Mouse (Mus musculus): Measurements from ENCODE around the gene Exo5. TPM values are rescaled to one million over a fixed set of nuclear protein-coding genes. Genes with fewer than 3 reads are reported as not detected.

Gene Exo5
- polyA plus RNA-seq (2015; fragmentation: Nextera tagmentation; extraction: Ambion mirVana) = 12.6 and 13.1 TPM in 2 replicates

DNA sequence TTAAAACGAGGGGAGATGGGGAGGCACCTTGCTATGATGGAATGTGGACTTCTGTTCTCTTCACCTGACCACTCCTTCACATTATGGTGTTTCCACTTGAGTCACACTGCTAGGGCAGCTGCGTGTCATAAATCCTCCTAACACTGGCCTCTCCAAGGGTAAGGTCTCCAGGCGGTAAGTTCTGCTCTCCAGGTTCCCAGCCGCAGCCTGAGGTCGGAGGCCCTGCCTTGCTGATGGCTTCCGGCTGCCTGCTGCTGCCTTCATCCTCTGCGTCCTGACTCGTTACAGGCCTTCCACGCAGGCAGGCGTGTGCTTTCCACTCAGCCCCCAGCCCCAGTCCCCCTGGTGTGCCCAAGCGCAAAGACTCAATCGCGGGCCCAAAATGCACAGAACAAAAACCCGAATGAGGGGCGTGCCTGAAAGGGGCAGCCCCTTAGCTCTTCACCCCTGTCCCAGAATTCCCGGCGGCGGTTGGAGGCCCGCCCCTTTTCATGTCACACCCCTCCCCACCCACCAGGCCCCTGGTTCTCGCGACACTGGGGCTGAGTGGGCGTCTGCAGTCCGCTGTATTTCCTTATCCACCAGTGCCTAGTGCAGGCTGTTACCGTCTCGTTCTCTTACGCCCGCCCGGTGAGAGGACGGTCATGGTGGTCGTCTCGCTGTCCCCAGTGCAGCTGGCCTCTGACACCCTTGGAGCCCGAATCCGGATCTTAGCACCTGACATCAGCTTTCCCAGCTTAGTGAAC, at the start of gene Exo5:
Gene Exo5 (minus strand): TSS at position 464 of the 746 bp plus-strand sequence.
- Histone ChIP-seq H3K27ac (ENCODE audit: low read length) (peak within 1 kb of the TSS; percentile 93), H3K4me3 (ENCODE audit: low read depth, low read length) (peak within 1 kb of the TSS; percentile 50), H3K36me3 (ENCODE audit: insufficient read depth, low read length) (0 out of 2 replicates have a peak, but pooled peaks cover 3% of the 10 kb centered on the region), H3K9me3 (ENCODE audit: low read length) (no peaks in the 10 kb centered on the region), H3K27me3 (replicated peaks; ENCODE audit: insufficient read depth, low read length) (no peaks in the 10 kb centered on the region), H3K9ac (replicated peaks; ENCODE audit: low read depth) (peak within 1 kb of the TSS; percentile 72), H3K4me1 (ENCODE audit: insufficient read depth, low read depth, low read length) (peaks cover 3% of the 10 kb centered on the region; the same call in 1 of the 2 replicates), H3K4me2 (replicated peaks; ENCODE audit: low read depth, low read length) (peak within 1 kb of the TSS; percentile 57)
- ATAC-seq = peak; percentile 100
- under 1% methylated on average over 33 of the region's 33 CpGs for WGBS
- peak; percentile 96 for DNase-seq (ENCODE audit: low spot score)
- TF ChIP-seq CTCF (IDR thresholded peaks at IDR 0.05) (no peak), EP300 (IDR thresholded peaks at IDR 0.05) (peak; percentile 82)

- H3K27ac ChIP-seq (ENCODE audit: low read length) = no peak overlapping the region
- no peak overlapping the region for H3K4me3 ChIP-seq (ENCODE audit: low read depth, low read length)
- ATAC-seq (no peak), DNase-seq (ENCODE audit: low spot score) (no peak)
- H3K9me3 ChIP-seq (ENCODE audit: low read length) = no peaks in the 10 kb centered on the region
- peaks cover 24% of the 10 kb centered on the region; the same call in 1 of the 2 replicates for H3K36me3 ChIP-seq (ENCODE audit: insufficient read depth, low read length)
- H3K4me1 ChIP-seq (ENCODE audit: insufficient read depth, low read depth, low read length) = no peaks in the 10 kb centered on the region
- no peak overlapping the region for H3K4me2 ChIP-seq (replicated peaks; ENCODE audit: low read depth, low read length)
- TF ChIP-seq EP300 (IDR thresholded peaks at IDR 0.05) (no peak), CTCF (IDR thresholded peaks at IDR 0.05) (no peak)
- 86% methylated on average over 8 of the region's 8 CpGs for WGBS
- H3K9ac ChIP-seq (replicated peaks; ENCODE audit: low read depth) = no peak overlapping the region
- no peaks in the 10 kb centered on the region for H3K27me3 ChIP-seq (replicated peaks; ENCODE audit: insufficient read depth, low read length)
Measured at GRCm38 (mm10) chr4:120971842-120972241, 47.0 kb upstream of the Exo5 start.

DNA sequence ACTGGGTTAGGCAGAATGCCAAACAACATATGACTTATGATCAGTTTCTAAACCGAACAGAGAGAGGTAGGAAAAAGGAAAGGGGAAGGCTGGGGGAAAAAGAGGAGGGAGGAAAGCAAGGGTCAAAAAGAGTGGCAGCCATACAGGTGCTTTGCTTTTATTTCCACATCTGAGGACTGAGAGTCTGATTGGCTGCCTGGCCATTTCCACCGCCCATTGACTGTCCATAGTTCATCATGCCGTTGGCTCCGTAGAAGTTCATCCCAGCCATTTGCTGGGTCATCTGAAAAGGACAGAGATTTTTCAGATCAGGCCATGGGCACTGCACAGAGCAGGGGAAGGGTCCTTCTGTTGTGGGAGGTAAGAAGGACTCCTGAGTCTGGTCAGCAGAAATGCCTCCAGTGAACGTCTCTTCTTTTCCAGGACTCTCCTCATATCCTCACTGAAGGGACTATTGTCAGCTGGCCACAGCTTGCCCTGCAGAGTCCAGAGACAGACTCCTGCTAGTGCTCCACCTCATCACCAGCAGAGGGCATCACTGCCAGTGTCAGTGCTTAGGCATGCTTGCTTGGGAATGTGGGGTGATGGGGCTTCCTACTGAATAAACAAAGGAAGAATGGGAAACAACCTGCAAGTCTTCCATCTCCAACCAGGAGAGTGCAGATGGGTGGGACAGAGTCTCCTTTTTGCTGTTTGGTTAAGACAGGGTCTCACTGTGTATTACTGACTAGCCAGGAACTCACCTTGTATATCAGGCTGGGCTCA, 44.7 kb upstream of the Exo5 start:
- Histone ChIP-seq H3K4me2 (replicated peaks; ENCODE audit: low read depth, low read length) (no peak overlapping the region), H3K4me3 (ENCODE audit: low read depth, low read length) (no peak overlapping the region), H3K36me3 (ENCODE audit: insufficient read depth, low read length) (peaks cover 24% of the 10 kb centered on the region; the same call in 1 of the 2 replicates), H3K27ac (ENCODE audit: low read length) (no peak overlapping the region), H3K9ac (replicated peaks; ENCODE audit: low read depth) (no peak overlapping the region), H3K27me3 (replicated peaks; ENCODE audit: insufficient read depth, low read length) (no peaks in the 10 kb centered on the region), H3K4me1 (ENCODE audit: insufficient read depth, low read depth, low read length) (no peaks in the 10 kb centered on the region), H3K9me3 (ENCODE audit: low read length) (no peaks in the 10 kb centered on the region)
- WGBS = 73% methylated on average over 5 of the region's 5 CpGs
- TF ChIP-seq CTCF (IDR thresholded peaks at IDR 0.05) (peak; percentile 67), EP300 (IDR thresholded peaks at IDR 0.05) (no peak)
- ATAC-seq (no peak), DNase-seq (ENCODE audit: low spot score) (no peak)

GRCm38 (mm10) chr4:120968486-120968885, 43.7 kb upstream of the Exo5 start:
- Histone ChIP-seq H3K4me2 (replicated peaks; ENCODE audit: low read depth, low read length) (no peak overlapping the region), H3K9me3 (ENCODE audit: low read length) (no peaks in the 10 kb centered on the region), H3K4me1 (ENCODE audit: insufficient read depth, low read depth, low read length) (no peaks in the 10 kb centered on the region), H3K36me3 (ENCODE audit: insufficient read depth, low read length) (peaks cover 19% of the 10 kb centered on the region; the same call in 1 of the 2 replicates), H3K9ac (replicated peaks; ENCODE audit: low read depth) (no peak overlapping the region), H3K27ac (ENCODE audit: low read length) (no peak overlapping the region), H3K4me3 (ENCODE audit: low read depth, low read length) (no peak overlapping the region), H3K27me3 (replicated peaks; ENCODE audit: insufficient read depth, low read length) (no peaks in the 10 kb centered on the region)
- no peak for TF ChIP-seq EP300 (IDR thresholded peaks at IDR 0.05)
- TF ChIP-seq CTCF (IDR thresholded peaks at IDR 0.05) = no peak
- DNase-seq (ENCODE audit: low spot score) = no peak
- WGBS = 90% methylated on average over 9 of the region's 9 CpGs
- ATAC-seq = no peak

GRCm38 (mm10) chr4:120955586-120955985, 30.8 kb upstream of the Exo5 start:
- no peak overlapping the region for H3K9ac ChIP-seq (replicated peaks; ENCODE audit: low read depth)
- H3K4me1 ChIP-seq (ENCODE audit: insufficient read depth, low read depth, low read length) = no peaks in the 10 kb centered on the region
- no peak for TF ChIP-seq EP300 (IDR thresholded peaks at IDR 0.05)
- TF ChIP-seq CTCF (IDR thresholded peaks at IDR 0.05) = no peak
- H3K4me2 ChIP-seq (replicated peaks; ENCODE audit: low read depth, low read length) = no peak overlapping the region
- no peak for ATAC-seq
- no peak for DNase-seq (ENCODE audit: low spot score)
- H3K4me3 ChIP-seq (ENCODE audit: low read depth, low read length) = no peak overlapping the region
- no peaks in the 10 kb centered on the region for H3K36me3 ChIP-seq (ENCODE audit: insufficient read depth, low read length)
- 93% methylated on average over 1 of the region's 1 CpGs for WGBS
- H3K9me3 ChIP-seq (ENCODE audit: low read length) = no peaks in the 10 kb centered on the region
- H3K27me3 ChIP-seq (replicated peaks; ENCODE audit: insufficient read depth, low read length) = no peaks in the 10 kb centered on the region
- no peak overlapping the region for H3K27ac ChIP-seq (ENCODE audit: low read length)

GRCm38 (mm10) chr4:120953667-120954066, 28.9 kb upstream of the Exo5 start:
- TF ChIP-seq CTCF (IDR thresholded peaks at IDR 0.05) = no peak
- H3K27me3 ChIP-seq (replicated peaks; ENCODE audit: insufficient read depth, low read length) = no peaks in the 10 kb centered on the region
- no peaks in the 10 kb centered on the region for H3K4me1 ChIP-seq (ENCODE audit: insufficient read depth, low read depth, low read length)
- 83% methylated on average over 1 of the region's 1 CpGs for WGBS
- no peaks in the 10 kb centered on the region for H3K9me3 ChIP-seq (ENCODE audit: low read length)
- no peak overlapping the region for H3K9ac ChIP-seq (replicated peaks; ENCODE audit: low read depth)
- no peak overlapping the region for H3K4me3 ChIP-seq (ENCODE audit: low read depth, low read length)
- H3K36me3 ChIP-seq (ENCODE audit: insufficient read depth, low read length) = no peaks in the 10 kb centered on the region
- no peak overlapping the region for H3K4me2 ChIP-seq (replicated peaks; ENCODE audit: low read depth, low read length)
- H3K27ac ChIP-seq (ENCODE audit: low read length) = no peak overlapping the region
- ATAC-seq (no peak), DNase-seq (ENCODE audit: low spot score) (no peak)

All from lung, postnatal 0 days (tissue).